Mouse (Mus musculus): Measurements from ENCODE around the gene 4930535I16Rik.
A peak's percentile ranks its signal among the peaks of the same experiment; 100 is the strongest.

Gene 4930535I16Rik

DNA sequence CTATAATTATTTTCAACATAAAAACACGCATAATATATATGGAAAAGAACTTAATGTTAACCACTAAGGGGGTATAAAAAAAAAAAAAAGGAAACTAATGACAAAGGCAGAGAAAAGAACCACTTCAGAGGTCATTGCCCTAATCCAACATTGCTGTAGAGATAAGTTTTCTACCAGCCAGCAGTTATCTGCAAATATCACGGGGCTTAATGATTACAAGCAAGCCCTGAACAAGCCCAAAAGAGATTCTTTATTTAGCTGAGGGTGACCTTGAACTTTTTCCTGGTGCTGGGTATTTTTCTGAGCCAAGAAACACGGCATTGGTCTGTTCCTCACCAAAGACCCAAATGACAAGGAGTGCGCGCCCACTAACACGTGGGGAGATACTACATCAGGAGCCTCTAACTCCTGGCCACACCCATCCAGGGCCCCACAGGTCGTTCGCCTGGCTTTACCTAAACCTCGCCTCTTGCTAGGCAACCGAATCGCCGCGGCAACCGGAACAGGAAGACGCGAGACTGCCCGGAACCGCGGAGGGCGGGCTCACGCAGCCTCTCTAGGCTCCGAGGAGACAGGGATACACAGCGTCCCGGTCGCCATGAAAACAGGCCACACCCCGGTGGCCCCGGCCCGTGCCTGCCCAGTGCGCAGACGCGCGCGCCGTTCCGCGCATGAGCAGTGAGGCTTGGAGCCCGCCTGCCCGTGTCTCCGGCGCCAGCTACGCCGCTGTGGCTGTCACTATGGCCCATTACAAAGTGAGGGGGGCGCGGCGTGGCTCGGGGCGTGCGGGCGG lies 13.3 kb downstream of the 4930535I16Rik start, which contains the start of gene Mycbp:
Mycbp (plus strand) TSS at position 500 of the 793 bp plus-strand sequence.
- DNase-seq (ENCODE audit: low spot score) = peak; percentile 99

DNA sequence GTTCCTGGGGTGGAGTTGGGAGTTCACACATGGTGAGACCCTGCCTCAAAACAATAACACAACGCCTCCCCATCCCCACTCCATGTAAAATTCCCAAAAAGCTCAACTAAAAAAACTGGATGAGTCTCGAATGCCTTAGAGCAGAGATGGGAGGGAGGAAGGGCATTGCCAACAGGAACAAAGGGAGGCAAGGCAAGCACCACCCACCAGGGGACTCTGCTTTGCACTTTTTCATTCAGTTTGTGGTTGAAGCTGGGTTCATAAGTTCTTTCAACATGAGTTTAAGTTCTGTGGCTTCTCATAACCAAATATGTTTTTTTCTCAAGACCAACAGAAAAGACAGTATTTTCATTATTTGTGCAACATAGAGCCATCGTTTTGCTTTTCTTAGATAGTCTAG lies 14.4 kb downstream of the 4930535I16Rik start:
- DNase-seq (ENCODE audit: low spot score) = no peak

DNA sequence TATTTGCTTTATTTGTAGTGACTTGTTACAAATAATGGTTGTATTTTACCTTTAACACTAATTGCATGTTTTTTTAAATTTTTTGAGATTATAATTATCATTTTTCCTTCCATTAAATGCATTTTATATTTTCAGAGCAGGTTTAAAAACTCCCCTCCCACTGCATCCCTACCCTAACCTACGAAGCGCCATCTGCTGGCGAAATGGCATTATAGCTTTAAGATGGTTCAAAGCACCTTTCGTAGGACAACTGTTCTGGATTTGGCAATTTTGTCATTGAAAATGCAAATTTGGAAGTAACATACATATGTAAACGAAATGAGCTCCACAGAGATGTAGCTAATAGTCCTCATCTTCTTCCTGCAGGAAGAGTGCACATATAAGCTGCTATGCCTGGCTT lies 19.1 kb downstream of the 4930535I16Rik start:
- peak; percentile 78 for DNase-seq (ENCODE audit: low spot score)

- DNase-seq (ENCODE audit: low spot score) = no peak
Observed at GRCm38 (mm10) chr4:123894295-123894694, 23.5 kb downstream of the 4930535I16Rik start.

DNA sequence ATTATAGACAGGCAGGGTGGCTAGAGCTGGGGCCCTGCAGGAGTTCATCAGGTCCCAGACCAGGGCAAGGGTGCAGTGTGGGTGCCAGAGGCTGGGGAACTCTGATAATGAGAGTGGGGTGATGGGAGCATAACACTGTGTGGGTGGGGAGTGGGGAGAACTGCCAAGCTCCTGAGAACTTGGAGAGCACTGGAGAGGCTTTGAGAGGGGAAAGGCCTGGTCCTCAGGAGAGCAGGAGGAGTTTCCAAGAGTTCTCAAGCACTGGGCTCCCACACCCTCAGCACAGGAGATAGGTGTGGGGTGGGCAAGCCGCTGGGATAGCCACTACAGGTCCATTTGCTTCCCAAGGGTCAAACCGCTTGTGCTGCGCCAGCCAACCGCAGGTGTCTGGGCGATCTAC lies 24.1 kb downstream of the 4930535I16Rik start:
- no peak for DNase-seq (ENCODE audit: low spot score)
